Mouse (Mus musculus) thymus, adult 2 months (tissue): ENCODE results near the gene Kif1bp. TPM values are rescaled to one million over a fixed set of nuclear protein-coding genes. Genes with fewer than 3 reads are reported as not detected.
"Not testable (repeated sequence)": the region's sequence is repeated elsewhere in the genome, so short reads cannot be mapped to it uniquely, and the experiment has no call there.

Source experiments
- DNase-seq: peaks from one replicate; pipeline ENCODE4 v3.0.0; 2021
- H3K27ac ChIP-seq: fragments of 200-500 bp; 2 replicates; pipeline ENCODE4 v1.5.1; 2012; ENCODE audit warnings: low read length, control low read depth; ENCODE audit not compliant: control insufficient read depth, insufficient read depth
- H3K27me3 ChIP-seq: fragments of 200-500 bp; 2 replicates; pipeline ENCODE4 v1.6.1; 2012; ENCODE audit warnings: mild to moderate bottlenecking, low read length, moderate library complexity, mixed read lengths; ENCODE audit not compliant: control insufficient read depth, insufficient read depth
- H3K36me3 ChIP-seq: fragments of 200-500 bp; 2 replicates; pipeline ENCODE4 v1.6.1; 2012; ENCODE audit warnings: mild to moderate bottlenecking, low read length, moderate library complexity; ENCODE audit not compliant: control insufficient read depth, insufficient read depth
- H3K4me1 ChIP-seq: fragments of 200-500 bp; replicated peaks from 2 replicates; pipeline ENCODE4 v1.6.1; 2012; ENCODE audit warnings: low read length; ENCODE audit not compliant: control insufficient read depth, insufficient read depth
- H3K4me3 ChIP-seq: fragments of 200-500 bp; 2 replicates; pipeline ENCODE4 v1.5.1; 2012; ENCODE audit warnings: mild to moderate bottlenecking, low read length, control low read depth, moderate library complexity; ENCODE audit not compliant: control insufficient read depth, insufficient read depth
- CTCF ChIP-seq: fragments of 200-500 bp; IDR thresholded peaks from 2 replicates; pipeline ENCODE4 v1.5.1; 2012; ENCODE audit warnings: mild to moderate bottlenecking, control low read depth, low read length, moderate library complexity, borderline replicate concordance; ENCODE audit not compliant: control insufficient read depth, poor library complexity, insufficient read depth; ENCODE audit errors: extremely low read depth
- POLR2A ChIP-seq: fragments of 200-500 bp; IDR thresholded peaks from 2 replicates; pipeline ENCODE4 v1.6.1; 2012; ENCODE audit warnings: mild to moderate bottlenecking, low read length, control low read depth, moderate library complexity; ENCODE audit not compliant: control insufficient read depth, poor library complexity, insufficient read depth; ENCODE audit errors: extremely low read depth
- WGBS: fragments of 180-500 bp; shearing (Covaris S2); methylation state at CpG from one replicate; pipeline ENCODE4 v1.1.7; 2018; 5-methylcytosine and 5-hydroxymethylcytosine counted together
- polyA plus RNA-seq: library from polyadenylated mRNA; depleted of rRNA; stranded (reverse); fragments of >200 nt; gene quantifications from 2 replicates; pipeline ENCODE4 v1.2.3, GENCODE M21; 2012

The Kif1bp gene
- polyA plus RNA-seq, 1 experiment = 45.7 TPM

DNA sequence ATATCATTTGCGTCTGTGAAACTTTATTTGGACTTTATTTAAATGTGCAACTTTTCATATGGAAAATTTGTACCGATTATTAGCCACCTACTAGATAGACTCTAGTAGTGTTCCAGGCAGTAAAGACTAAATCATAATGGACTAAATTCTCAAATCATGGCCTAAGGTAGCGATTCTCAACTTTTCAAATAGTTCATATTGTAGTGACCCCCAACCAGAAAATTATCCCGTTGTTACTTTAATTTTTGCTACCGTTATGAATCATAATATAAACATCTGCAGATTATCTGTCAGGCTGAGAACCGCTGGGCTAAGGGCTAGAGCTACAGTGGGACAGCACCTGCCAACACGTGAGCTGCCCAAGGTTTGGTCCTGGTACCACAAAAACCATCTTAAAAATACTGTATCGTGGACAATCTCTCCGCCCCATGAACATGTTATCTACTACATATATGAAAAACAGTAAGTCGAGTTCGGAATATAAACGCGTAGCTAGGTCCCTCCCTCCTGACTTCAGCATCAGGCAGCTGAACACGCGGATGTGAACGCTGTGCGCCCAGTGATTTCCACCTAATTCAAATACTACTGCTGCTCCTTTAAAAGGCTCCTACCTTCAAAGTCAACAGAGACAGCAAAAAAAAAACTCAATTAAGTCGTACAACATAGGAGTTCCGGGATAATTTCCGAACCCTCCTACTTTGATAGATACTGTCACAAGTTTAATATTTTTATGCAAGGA, 23.0 kb upstream of the Kif1bp start:
- peaks cover 12% of the 10 kb centered on the region for H3K36me3 ChIP-seq
- peak overlapping the region; percentile 39 for H3K4me3 ChIP-seq
- DNase-seq = no peak
- 9% methylated on average over 20 of the region's 20 CpGs for WGBS
- TF ChIP-seq POLR2A (no peak), CTCF (no peak)
- H3K27me3 ChIP-seq = no peaks in the 10 kb centered on the region
- H3K4me1 ChIP-seq = peaks cover 11% of the 10 kb centered on the region
- no peak overlapping the region for H3K27ac ChIP-seq

DNA sequence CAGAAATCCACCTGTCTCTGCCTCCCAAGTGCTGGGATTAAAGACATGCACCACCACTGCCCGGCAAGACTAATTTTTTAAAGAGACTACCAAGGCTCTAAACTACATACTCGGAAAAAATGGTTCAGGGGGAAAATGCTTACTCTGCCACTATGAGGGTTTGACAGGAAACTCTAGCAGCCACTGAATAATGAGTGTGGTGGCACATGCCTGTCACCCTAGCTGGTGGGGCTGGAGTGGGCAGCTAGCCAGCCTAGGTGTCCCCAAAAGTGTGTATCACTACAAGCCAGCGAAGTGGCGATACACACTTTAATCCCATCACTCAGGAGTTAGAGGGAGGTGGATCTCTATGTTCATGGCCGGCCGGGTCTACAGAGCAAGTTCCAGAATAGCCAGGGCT, 21.8 kb upstream of the Kif1bp start:
- Histone ChIP-seq H3K27me3 (no peaks in the 10 kb centered on the region), H3K4me3 (no peak overlapping the region), H3K36me3 (peaks cover 20% of the 10 kb centered on the region), H3K4me1 (peaks cover 11% of the 10 kb centered on the region), H3K27ac (no peak overlapping the region)
- WGBS = 64% methylated on average over 6 of the region's 6 CpGs
- no peak for DNase-seq
- no peak for TF ChIP-seq CTCF

DNA sequence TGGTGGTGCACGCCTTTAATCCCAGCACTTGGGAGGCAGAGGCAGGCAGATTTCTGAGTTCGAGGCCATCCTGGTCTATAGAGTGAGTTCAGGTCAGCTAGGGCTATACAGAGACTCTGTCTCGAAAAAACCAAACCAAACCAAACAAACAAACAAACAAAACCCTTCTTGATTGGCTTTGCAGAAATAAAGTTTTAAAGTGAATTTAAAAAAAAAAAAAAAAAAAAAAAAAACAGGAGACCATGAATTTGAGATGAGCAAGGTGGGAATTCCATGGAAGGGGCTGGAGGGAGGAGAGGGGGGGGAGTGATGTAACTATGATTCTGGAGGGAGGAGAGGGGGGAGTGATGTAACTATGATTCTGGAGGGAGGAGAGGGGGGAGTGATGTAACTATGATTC, 21.1 kb upstream of the Kif1bp start:
- H3K4me3 ChIP-seq, DNase-seq, H3K27ac ChIP-seq, H3K27me3 ChIP-seq: not testable (repeated sequence)
- Histone ChIP-seq H3K36me3 (peaks cover 27% of the 10 kb centered on the region), H3K4me1 (peaks cover 11% of the 10 kb centered on the region)
- WGBS = 96% methylated on average over 3 of the region's 3 CpGs

DNA sequence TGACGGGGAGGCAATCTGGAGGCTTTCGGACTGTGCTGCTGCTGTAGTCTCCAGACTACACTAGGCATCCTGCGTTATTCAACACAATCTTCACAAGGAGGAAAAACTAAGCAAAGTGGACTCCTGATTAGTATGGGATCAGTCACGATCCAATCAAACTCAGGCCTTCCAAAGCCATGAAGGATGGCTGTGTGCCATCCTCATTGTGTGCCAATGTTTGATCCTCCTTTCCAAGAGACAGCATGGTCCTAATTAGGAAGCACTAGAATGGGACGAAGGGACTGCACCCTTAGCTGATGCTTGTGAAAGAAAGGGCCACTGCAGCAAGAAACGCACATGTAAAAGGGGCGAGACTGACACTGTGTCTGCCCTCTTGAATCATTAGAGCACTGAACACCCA, 14.2 kb upstream of the Kif1bp start:
- Histone ChIP-seq H3K36me3 (peaks cover 79% of the 10 kb centered on the region), H3K4me3 (no peak overlapping the region), H3K27ac (no peak overlapping the region), H3K27me3 (no peaks in the 10 kb centered on the region), H3K4me1 (no peaks in the 10 kb centered on the region)
- TF ChIP-seq POLR2A = no peak
- WGBS = 97% methylated on average over 7 of the region's 7 CpGs
- no peak for DNase-seq

DNA sequence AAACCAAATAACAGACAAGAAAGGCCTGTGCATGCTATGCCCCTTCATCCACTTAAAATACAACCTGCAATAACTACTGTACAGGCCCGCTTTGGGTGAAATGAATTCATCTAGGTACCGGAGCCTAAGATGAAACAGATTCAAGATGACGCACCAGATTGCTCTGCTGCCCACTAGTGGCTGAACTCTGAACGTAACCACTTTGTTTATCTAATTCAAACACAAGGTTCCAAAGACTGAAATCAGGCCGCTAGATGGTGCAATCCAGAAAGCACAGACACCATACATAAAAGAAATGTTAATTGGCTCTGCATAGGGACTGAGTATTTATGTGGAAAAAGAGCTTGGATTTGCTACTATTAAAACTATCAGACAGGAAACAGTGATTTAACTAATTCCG, 11.9 kb upstream of the Kif1bp start:
- no peak for TF ChIP-seq POLR2A

DNA sequence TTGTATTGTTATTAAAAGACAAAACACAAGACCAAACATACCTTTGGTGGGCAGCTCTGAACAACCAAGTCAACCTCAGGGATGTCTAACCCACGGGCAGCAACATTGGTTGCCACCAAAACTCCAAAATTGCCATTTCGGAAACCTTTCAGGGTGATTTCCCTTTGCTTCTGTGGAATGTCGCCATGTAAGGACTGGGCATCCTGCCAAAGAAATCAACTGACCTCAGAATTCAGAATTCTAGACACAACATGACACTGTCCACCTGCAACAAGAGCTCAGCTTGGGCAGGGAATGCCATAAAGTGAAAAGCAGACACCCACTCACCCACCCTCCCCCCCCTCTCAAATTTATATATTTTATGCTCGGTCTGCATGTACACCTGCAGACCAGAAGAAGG, 10.4 kb upstream of the Kif1bp start:
- Histone ChIP-seq H3K4me1 (no peaks in the 10 kb centered on the region), H3K27me3 (no peaks in the 10 kb centered on the region), H3K36me3 (peaks cover 90% of the 10 kb centered on the region), H3K27ac (no peak overlapping the region), H3K4me3 (no peak overlapping the region)
- no peak for TF ChIP-seq CTCF
- no peak for TF ChIP-seq POLR2A
- DNase-seq = no peak
- WGBS = 94% methylated on average over 4 of the region's 4 CpGs

More for the DNA sequence above, 11.9 kb upstream of the Kif1bp start:
- Histone ChIP-seq H3K36me3 (peaks cover 86% of the 10 kb centered on the region), H3K27me3 (no peaks in the 10 kb centered on the region), H3K4me1 (no peaks in the 10 kb centered on the region), H3K27ac (no peak overlapping the region), H3K4me3 (no peak overlapping the region)
- WGBS = 25% methylated on average over 6 of the region's 6 CpGs
- DNase-seq = peak; percentile 92

DNA sequence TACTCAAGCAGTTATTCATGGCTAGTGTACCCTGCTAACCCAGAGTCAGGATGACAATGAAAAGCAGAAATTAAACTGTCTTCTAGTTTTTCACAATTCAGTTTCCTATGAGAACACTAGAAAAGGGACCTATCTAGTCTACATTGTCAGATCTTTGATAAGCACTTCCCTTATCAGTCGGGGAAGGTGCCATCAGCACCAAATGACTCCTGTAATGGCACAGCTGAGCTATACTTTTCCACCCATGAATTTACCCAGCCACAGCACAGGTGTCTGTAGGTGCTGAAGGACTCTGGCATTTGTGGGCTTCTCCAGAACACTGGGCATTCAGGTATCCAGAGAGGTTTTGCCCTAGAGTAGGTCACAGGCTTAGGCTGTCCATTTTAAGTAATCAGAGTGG, 5.0 kb upstream of the Kif1bp start:
- no peaks in the 10 kb centered on the region for H3K27me3 ChIP-seq
- 93% methylated on average over 1 of the region's 1 CpGs for WGBS
- peaks cover 61% of the 10 kb centered on the region for H3K36me3 ChIP-seq
- H3K27ac ChIP-seq = no peak overlapping the region
- no peak overlapping the region for H3K4me3 ChIP-seq
- no peak for TF ChIP-seq POLR2A
- no peak for TF ChIP-seq CTCF
- DNase-seq = no peak
- no peaks in the 10 kb centered on the region for H3K4me1 ChIP-seq
